14 mouse cellular contexts compared by ENCODE assay signal in the genomic region with DNA sequence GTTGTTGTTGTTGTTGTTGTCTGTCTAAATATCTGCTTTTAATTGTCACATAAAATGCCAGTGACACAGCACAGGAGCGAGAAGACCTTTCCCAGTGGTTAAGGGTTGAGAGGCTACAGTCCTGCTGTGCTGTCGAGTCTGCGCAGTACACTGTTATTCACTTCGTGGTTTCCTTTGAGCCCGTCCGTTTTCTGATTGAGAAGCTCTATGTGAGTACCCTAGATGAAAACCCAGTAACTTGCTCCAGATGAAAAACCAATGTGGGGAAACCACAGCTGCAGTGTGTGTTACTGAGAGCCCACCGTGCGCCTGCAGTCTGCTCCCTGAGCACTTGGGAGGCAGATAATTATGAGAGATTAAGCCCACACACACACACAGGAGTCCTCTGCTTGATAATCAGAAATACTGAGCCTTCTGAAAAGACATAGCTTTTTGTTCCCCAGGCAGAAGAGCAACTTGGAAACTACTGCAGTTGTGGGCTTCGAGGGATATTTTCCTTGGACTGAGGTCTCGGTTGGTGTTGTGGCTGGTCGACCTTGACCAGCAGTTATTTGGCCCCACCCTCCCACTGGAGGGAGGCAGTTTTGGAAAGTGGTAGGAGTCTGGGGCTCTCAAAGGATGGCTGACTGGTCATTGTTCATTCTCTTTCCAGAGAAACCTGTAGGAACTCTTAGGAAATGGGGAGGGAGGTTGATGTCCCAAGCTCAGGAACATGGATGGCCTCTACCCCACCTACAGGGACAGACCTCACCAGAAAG.
DNase-seq lines count a peak whose midpoint lies in the region; ATAC-seq and TF ChIP-seq lines count a peak whose summit lies in the region.
"Had no signal": no experiment of that assay in that cellular context is flagged by ENCODE, and none has a peak within 500 bp of the region (broad histone marks: within the 10 kb centered on the region; RNA-seq: fewer than 3 reads in every experiment).

No protein-coding gene starts in this region.

- H3K9ac ChIP-seq in forebrain, embryonic 16.5 days (replicated peaks; ENCODE audit: low read depth, low read length) = 0 out of 2 replicates have a peak overlapping the region, but pooled peaks have one; percentile 3
- 0 out of 2 replicates have a peak overlapping the region, but pooled peaks have one; percentile 16 for H3K9ac ChIP-seq in midbrain, embryonic 11.5 days (ENCODE audit: low read length)
- H3K9ac ChIP-seq in lung, postnatal 0 days (replicated peaks; ENCODE audit: low read depth) = no peak overlapping the region
- H3K9ac ChIP-seq: liver, embryonic 13.5 days; neural tube, embryonic 12.5 days had no signal

- no peak for ATAC-seq in forebrain, embryonic 16.5 days
- ATAC-seq in midbrain, embryonic 11.5 days (ENCODE audit: low FRiP score) = no peak
- no peak for ATAC-seq in lung, postnatal 0 days
- ATAC-seq: Patski had no signal

- peaks cover 49% of the 10 kb centered on the region for H3K4me1 ChIP-seq in heart, embryonic 10.5 days
- H3K4me1 ChIP-seq in forebrain, embryonic 16.5 days (replicated peaks; ENCODE audit: control insufficient read depth, insufficient read depth, low read length) = peaks cover 41% of the 10 kb centered on the region
- H3K4me1 ChIP-seq in midbrain, embryonic 11.5 days (ENCODE audit: control insufficient read depth, insufficient read depth, low read length) = peaks cover 13% of the 10 kb centered on the region
- no peaks in the 10 kb centered on the region; the same call in 1 of the 2 replicates for H3K4me1 ChIP-seq in lung, postnatal 0 days (ENCODE audit: insufficient read depth, low read depth, low read length)

- 74% methylated on average over 11 of the region's 11 CpGs for WGBS in heart, embryonic 10.5 days
- 53% methylated on average over 11 of the region's 11 CpGs for WGBS in forebrain, embryonic 16.5 days
- WGBS in midbrain, embryonic 11.5 days = 64% methylated on average over 11 of the region's 11 CpGs
- 76% methylated on average over 11 of the region's 11 CpGs for WGBS in lung, postnatal 0 days

- no peak overlapping the region for H3K4me2 ChIP-seq in forebrain, embryonic 16.5 days (ENCODE audit: low read length)
- no peak overlapping the region for H3K4me2 ChIP-seq in midbrain, embryonic 11.5 days
- no peak overlapping the region for H3K4me2 ChIP-seq in lung, postnatal 0 days (replicated peaks; ENCODE audit: low read depth, low read length)
- H3K4me2 ChIP-seq: liver, embryonic 13.5 days; neural tube, embryonic 12.5 days had no signal

- H3K27me3 ChIP-seq in heart, embryonic 10.5 days (ENCODE audit: insufficient read depth, poor library complexity, severe bottlenecking) = no peaks in the 10 kb centered on the region
- no peaks in the 10 kb centered on the region for H3K27me3 ChIP-seq in forebrain, embryonic 16.5 days (replicated peaks; ENCODE audit: control insufficient read depth, insufficient read depth, low read length)
- H3K27me3 ChIP-seq in midbrain, embryonic 11.5 days (ENCODE audit: control insufficient read depth, insufficient read depth, low read length) = no peaks in the 10 kb centered on the region
- no peaks in the 10 kb centered on the region for H3K27me3 ChIP-seq in lung, postnatal 0 days (replicated peaks; ENCODE audit: insufficient read depth, low read length)
- H3K27me3 ChIP-seq: liver, embryonic 13.5 days; neural tube, embryonic 12.5 days; Patski had no signal

- no peak for TF ChIP-seq CTCF in lung, postnatal 0 days (IDR thresholded peaks at IDR 0.05)

- no peaks in the 10 kb centered on the region for H3K9me3 ChIP-seq in heart, embryonic 10.5 days
- H3K9me3 ChIP-seq in forebrain, embryonic 16.5 days (ENCODE audit: control insufficient read depth, low read length) = no peaks in the 10 kb centered on the region
- H3K9me3 ChIP-seq in midbrain, embryonic 11.5 days (ENCODE audit: control insufficient read depth, low read length) = no peaks in the 10 kb centered on the region
- H3K9me3 ChIP-seq in lung, postnatal 0 days (ENCODE audit: low read length) = no peaks in the 10 kb centered on the region
- H3K9me3 ChIP-seq: liver, embryonic 13.5 days; neural tube, embryonic 12.5 days had no signal

- no peak for TF ChIP-seq EP300 in lung, postnatal 0 days (IDR thresholded peaks at IDR 0.05)

- no peak overlapping the region for H3K4me3 ChIP-seq in heart, embryonic 10.5 days
- no peak overlapping the region for H3K4me3 ChIP-seq in forebrain, embryonic 16.5 days (replicated peaks; ENCODE audit: low read length)
- H3K4me3 ChIP-seq in midbrain, embryonic 11.5 days (ENCODE audit: low read depth, low read length) = no peak overlapping the region
- no peak overlapping the region for H3K4me3 ChIP-seq in lung, postnatal 0 days (ENCODE audit: low read depth, low read length)
- H3K4me3 ChIP-seq: liver, embryonic 13.5 days; neural tube, embryonic 12.5 days had no signal

- H3K27ac ChIP-seq in heart, embryonic 10.5 days = peak overlapping the region; percentile 42; the same call in 1 of the 2 replicates
- no peak overlapping the region for H3K27ac ChIP-seq in forebrain, embryonic 16.5 days (ENCODE audit: low read length)
- H3K27ac ChIP-seq in midbrain, embryonic 11.5 days (ENCODE audit: low read depth, low read length) = no peak overlapping the region; the same call in none of the 2 replicates
- H3K27ac ChIP-seq in lung, postnatal 0 days (ENCODE audit: low read length) = no peak overlapping the region
- H3K27ac ChIP-seq: liver, embryonic 13.5 days; macrophage; neural tube, embryonic 12.5 days had no signal

- DNase-seq in heart, embryonic 10.5 days (ENCODE audit: low spot score) = no peak
- DNase-seq in heart, adult 8-10 months (ENCODE audit: low spot score) = no peak
- DNase-seq in R1 (ENCODE audit: low read depth, low spot score) = peak; percentile 33
- no peak for DNase-seq in midbrain, embryonic 11.5 days (ENCODE audit: low spot score, missing footprints)
- no peak for DNase-seq in heart, adult 9 months (ENCODE audit: low spot score in 2 of 2)
- no peak for DNase-seq in lung, postnatal 0 days (ENCODE audit: low spot score)
- no peak for DNase-seq in urinary bladder, postnatal 10 days (ENCODE audit: low spot score)
- DNase-seq: cerebellum, adult 18-20 months; kidney, postnatal 14 days; liver, embryonic 13.5 days had no signal

- peaks cover 16% of the 10 kb centered on the region for H3K36me3 ChIP-seq in heart, embryonic 10.5 days
- H3K36me3 ChIP-seq in forebrain, embryonic 16.5 days (ENCODE audit: control insufficient read depth, insufficient read depth) = peaks cover 6% of the 10 kb centered on the region; the same call in 1 of the 2 replicates
- peaks cover 2% of the 10 kb centered on the region; the same call in 1 of the 2 replicates for H3K36me3 ChIP-seq in midbrain, embryonic 11.5 days (ENCODE audit: control insufficient read depth, insufficient read depth, low read length)
- H3K36me3 ChIP-seq in lung, postnatal 0 days (ENCODE audit: insufficient read depth, low read length) = no peaks in the 10 kb centered on the region
